Mouse (Mus musculus) cerebellum, postnatal 10 days (tissue): ENCODE measurements around the gene Prpf4.

ENCODE experiments used
- DNase-seq, 2 experiments: peaks; one replicate each; pipeline ENCODE4 v3.0.0; 2021; ENCODE audit warnings: mixed read lengths in 2 of 2

Prpf4 gene

GRCm38 (mm10) chr4:62408601-62409282 is at the start of gene Prpf4, which contains the start of gene Cdc26:
Gene Prpf4, plus strand, starts transcription at chr4:62408797.
Gene Cdc26, minus strand, starts transcription at chr4:62408642.
- peak; percentile 98 to 99 for DNase-seq

- peak in 1 of 2 experiments; percentile 4 for DNase-seq
Observed at GRCm38 (mm10) chr4:62359256-62359775, 49.3 kb upstream of the Prpf4 start.

GRCm38 (mm10) chr4:62360088-62360804 is 48.4 kb upstream of the Prpf4 start, which contains the start of the genes Fkbp15 and Slc31a1:
Gene Fkbp15, minus strand, starts transcription at chr4:62360548.
Gene Slc31a1, plus strand, starts transcription at chr4:62360727.
- DNase-seq = peak; percentile 98

GRCm38 (mm10) chr4:62360805-62361455 is 47.7 kb upstream of the Prpf4 start:
- DNase-seq = no peak

- DNase-seq = no peak
Observed at GRCm38 (mm10) chr4:62361571-62361970, 47.0 kb upstream of the Prpf4 start.

- no peak for DNase-seq
Observed at GRCm38 (mm10) chr4:62361997-62362396, 46.6 kb upstream of the Prpf4 start.

GRCm38 (mm10) chr4:62362437-62362836 is 46.2 kb upstream of the Prpf4 start:
- DNase-seq = no peak

- DNase-seq = no peak
Observed at GRCm38 (mm10) chr4:62364299-62364698, 44.3 kb upstream of the Prpf4 start.

- no peak for DNase-seq
Observed at GRCm38 (mm10) chr4:62366291-62366690, 42.3 kb upstream of the Prpf4 start.

GRCm38 (mm10) chr4:62367586-62367985 is 41.0 kb upstream of the Prpf4 start:
- DNase-seq = no peak

GRCm38 (mm10) chr4:62369091-62369490 is 39.5 kb upstream of the Prpf4 start:
- no peak for DNase-seq

GRCm38 (mm10) chr4:62372410-62372809 is 36.2 kb upstream of the Prpf4 start:
- no peak for DNase-seq

- DNase-seq = no peak
Observed at GRCm38 (mm10) chr4:62372818-62373520, 35.6 kb upstream of the Prpf4 start.

- DNase-seq = no peak
Observed at GRCm38 (mm10) chr4:62373668-62374067, 34.9 kb upstream of the Prpf4 start.

- no peak for DNase-seq
Observed at GRCm38 (mm10) chr4:62374342-62374741, 34.3 kb upstream of the Prpf4 start.

GRCm38 (mm10) chr4:62376123-62376522 is 32.5 kb upstream of the Prpf4 start:
- no peak for DNase-seq

- no peak for DNase-seq
Observed at GRCm38 (mm10) chr4:62379724-62380381, 28.7 kb upstream of the Prpf4 start.

- DNase-seq = no peak
Observed at GRCm38 (mm10) chr4:62383207-62383606, 25.4 kb upstream of the Prpf4 start.

GRCm38 (mm10) chr4:62383752-62384151 is 24.8 kb upstream of the Prpf4 start:
- no peak for DNase-seq

GRCm38 (mm10) chr4:62384159-62384558 is 24.4 kb upstream of the Prpf4 start:
- DNase-seq = no peak

- no peak for DNase-seq
Observed at GRCm38 (mm10) chr4:62385439-62385838, 23.2 kb upstream of the Prpf4 start.
